Mouse (Mus musculus) erythroblast, adult 5-6 weeks (primary cell): ENCODE data around the gene March4. TPM values are rescaled to one million over a fixed set of nuclear protein-coding genes. Genes with fewer than 3 reads are reported as not detected.

Experiments used
- ATAC-seq: replicated peaks from 2 replicates; pipeline ENCODE4 v1.8.0; 2016; ENCODE audit warnings: moderate number of reproducible peaks, mild to moderate bottlenecking, moderate TSS enrichment, inconsistent platforms; ENCODE audit not compliant: poor library complexity, low FRiP score, severe bottlenecking
- total RNA-seq, 2 experiments: library from RNA; stranded (forward) in 1 of 2; stranded (reverse) in 1 of 2; fragments of 150-400 nt in 1 of 2; fragments of 200-764, 138-1000 nt in 1 of 2; gene quantifications; 2 replicates each; pipeline versions ENCODE4 v1.2.3 to v1.2.4; 2015 to 2017; ENCODE audit warnings: low replicate concordance in 2 of 2

March4 gene
- total RNA-seq (2015; ENCODE audit: low replicate concordance) (not detected in 2 replicates), total RNA-seq (2017; ENCODE audit: low replicate concordance) (not detected in 2 replicates)

- ATAC-seq, result no peak
Measured at GRCm38 (mm10) chr1:72536611-72537351, at the start of gene March4. Gene March4, minus strand, starts transcription at chr1:72536930.

- ATAC-seq, result no peak
Measured at GRCm38 (mm10) chr1:72585971-72586875, 49.5 kb upstream of the March4 start.

GRCm38 (mm10) chr1:72583906-72584305 is 47.2 kb upstream of the March4 start:
- no peak for ATAC-seq

GRCm38 (mm10) chr1:72582947-72583731 is 46.4 kb upstream of the March4 start, which contains the start of gene Smarcal1:
Gene Smarcal1, plus strand, starts transcription at chr1:72583251.
- peak; percentile 99 for ATAC-seq

- ATAC-seq, result no peak
Measured at GRCm38 (mm10) chr1:72578806-72579205, 42.1 kb upstream of the March4 start.

- ATAC-seq, result no peak
Measured at GRCm38 (mm10) chr1:72578351-72578750, 41.6 kb upstream of the March4 start.

GRCm38 (mm10) chr1:72577481-72577922 is 40.8 kb upstream of the March4 start:
- no peak for ATAC-seq

- ATAC-seq, result no peak
Measured at GRCm38 (mm10) chr1:72575121-72575520, 38.4 kb upstream of the March4 start.

GRCm38 (mm10) chr1:72574608-72575007 is 37.9 kb upstream of the March4 start:
- ATAC-seq, result no peak

- no peak for ATAC-seq
Measured at GRCm38 (mm10) chr1:72574047-72574446, 37.3 kb upstream of the March4 start.

- ATAC-seq, result no peak
Measured at GRCm38 (mm10) chr1:72568725-72569124, 32.0 kb upstream of the March4 start.

- no peak for ATAC-seq
Measured at GRCm38 (mm10) chr1:72567056-72567455, 30.3 kb upstream of the March4 start.

- ATAC-seq, result no peak
Measured at GRCm38 (mm10) chr1:72564334-72564962, 27.7 kb upstream of the March4 start.

GRCm38 (mm10) chr1:72558625-72559024 is 21.9 kb upstream of the March4 start:
- no peak for ATAC-seq

GRCm38 (mm10) chr1:72556471-72556870 is 19.7 kb upstream of the March4 start:
- ATAC-seq, result no peak

- ATAC-seq, result no peak
Measured at GRCm38 (mm10) chr1:72550317-72550716, 13.6 kb upstream of the March4 start.

GRCm38 (mm10) chr1:72538266-72538665 is 1.5 kb upstream of the March4 start:
- ATAC-seq, result no peak

- ATAC-seq, result no peak
Measured at GRCm38 (mm10) chr1:72535725-72536571, 782 bp downstream of the March4 start.
